Mouse (Mus musculus) limb, embryonic 15.5 days (tissue): Measurements from ENCODE around the gene Il34. TPM values are rescaled to one million over a fixed set of nuclear protein-coding genes. Genes with fewer than 3 reads are reported as not detected.

Experiments
- ATAC-seq: fragments of 200-750 bp; cut with Nextera tagmentation; 2 replicates; pipeline ENCODE4 v1.8.0; 2017; ENCODE audit warnings: low read depth, moderate TSS enrichment; ENCODE audit not compliant: insufficient number of reproducible peaks, low FRiP score, low TSS enrichment
- H3K27ac ChIP-seq: fragments of 300-500 bp; sonication (generic); 2 replicates; pipeline ENCODE4 v1.5.1; 2015; ENCODE audit warnings: moderate library complexity, mild to moderate bottlenecking, inconsistent platforms
- H3K27me3 ChIP-seq: fragments of 300-500 bp; sonication (generic); 2 replicates; pipeline ENCODE4 v1.6.1; 2015; ENCODE audit warnings: inconsistent platforms
- H3K36me3 ChIP-seq: fragments of 300-500 bp; sonication (generic); 2 replicates; pipeline ENCODE4 v1.6.1; 2015; ENCODE audit warnings: inconsistent platforms
- H3K4me1 ChIP-seq: fragments of 300-500 bp; sonication (generic); 2 replicates; pipeline ENCODE4 v1.6.1; 2015; ENCODE audit warnings: inconsistent platforms
- H3K4me2 ChIP-seq: fragments of 300-500 bp; sonication (generic); 2 replicates; pipeline ENCODE4 v1.6.1; 2015; ENCODE audit warnings: mild to moderate bottlenecking, inconsistent platforms
- H3K4me3 ChIP-seq: fragments of 300-500 bp; sonication (generic); 2 replicates; pipeline ENCODE4 v1.5.1; 2015; ENCODE audit warnings: mild to moderate bottlenecking, inconsistent platforms
- H3K9ac ChIP-seq: fragments of 300-500 bp; sonication (generic); 2 replicates; pipeline ENCODE4 v1.6.1; 2015; ENCODE audit warnings: inconsistent platforms
- H3K9me3 ChIP-seq: fragments of 300-500 bp; sonication (generic); 2 replicates; pipeline ENCODE4 v1.6.1; 2016; ENCODE audit warnings: inconsistent platforms
- WGBS: fragments of 180-500 bp; shearing (Covaris S2); methylation state at CpG from one replicate; pipeline ENCODE4 v1.1.7; 2015; 5-methylcytosine and 5-hydroxymethylcytosine counted together
- polyA plus RNA-seq: library from polyadenylated mRNA; unstranded; fragments of >200 nt; fragmentation: Nextera tagmentation; extraction: Ambion mirVana; gene quantifications from 2 replicates; pipeline ENCODE4 v1.2.1, GENCODE M21; 2015

The Il34 gene
- polyA plus RNA-seq, 1 experiment from 2014 or later: 5.0 TPM

DNA sequence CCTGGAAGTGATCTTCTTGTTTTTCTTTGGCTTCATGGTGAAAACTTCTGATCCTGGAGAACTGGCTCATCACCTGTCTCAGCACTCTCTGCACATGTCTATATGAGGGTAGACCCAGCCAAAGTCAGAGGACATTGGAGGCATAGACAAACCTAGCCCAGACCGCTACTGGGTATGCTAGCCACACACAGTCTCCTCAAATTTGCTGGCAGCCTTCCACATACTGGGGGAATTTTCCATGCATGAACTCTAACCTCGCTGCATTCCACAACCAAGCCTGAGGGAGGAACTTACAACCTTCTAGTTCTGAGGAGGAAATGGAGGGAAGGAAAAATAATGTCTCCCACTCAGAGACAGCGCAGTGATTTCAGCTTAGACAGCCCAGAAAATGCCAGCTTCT, 31.7 kb downstream of the Il34 start:
- Histone ChIP-seq H3K27me3 (no peaks in the 10 kb centered on the region), H3K9me3 (no peaks in the 10 kb centered on the region), H3K36me3 (no peaks in the 10 kb centered on the region), H3K4me2 (no peak overlapping the region), H3K9ac (no peak overlapping the region), H3K4me1 (0 out of 2 replicates have a peak, but pooled peaks cover 3% of the 10 kb centered on the region), H3K4me3 (no peak overlapping the region), H3K27ac (no peak overlapping the region)
- no peak for ATAC-seq
- WGBS: 59% methylated on average over 3 of the region's 3 CpGs

DNA sequence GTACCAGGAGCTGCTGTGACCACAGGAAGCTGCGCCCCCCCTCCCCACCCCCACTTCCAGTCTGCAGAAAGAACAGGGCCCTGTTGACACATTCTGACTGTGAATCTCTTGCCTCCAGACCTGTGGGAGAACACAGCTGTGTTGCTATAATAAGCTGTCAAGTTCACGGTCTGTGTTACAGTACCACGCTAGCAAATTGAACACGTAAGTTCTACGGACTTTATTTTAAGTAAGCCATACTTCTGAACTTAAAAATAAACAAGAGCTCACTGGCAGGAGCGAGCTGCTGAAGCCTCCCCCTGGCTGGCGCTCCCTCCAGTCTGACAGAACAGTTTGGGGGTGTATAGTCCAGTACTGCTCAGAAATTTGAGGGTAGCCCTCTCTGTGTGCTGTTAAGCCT, 33.3 kb downstream of the Il34 start:
- Histone ChIP-seq H3K9ac (no peak overlapping the region), H3K27me3 (no peaks in the 10 kb centered on the region), H3K36me3 (no peaks in the 10 kb centered on the region), H3K9me3 (no peaks in the 10 kb centered on the region), H3K4me3 (no peak overlapping the region), H3K27ac (no peak overlapping the region), H3K4me2 (no peak overlapping the region), H3K4me1 (0 out of 2 replicates have a peak, but pooled peaks cover 3% of the 10 kb centered on the region)
- 65% methylated on average over 7 of the region's 7 CpGs for WGBS
- ATAC-seq: no peak

DNA sequence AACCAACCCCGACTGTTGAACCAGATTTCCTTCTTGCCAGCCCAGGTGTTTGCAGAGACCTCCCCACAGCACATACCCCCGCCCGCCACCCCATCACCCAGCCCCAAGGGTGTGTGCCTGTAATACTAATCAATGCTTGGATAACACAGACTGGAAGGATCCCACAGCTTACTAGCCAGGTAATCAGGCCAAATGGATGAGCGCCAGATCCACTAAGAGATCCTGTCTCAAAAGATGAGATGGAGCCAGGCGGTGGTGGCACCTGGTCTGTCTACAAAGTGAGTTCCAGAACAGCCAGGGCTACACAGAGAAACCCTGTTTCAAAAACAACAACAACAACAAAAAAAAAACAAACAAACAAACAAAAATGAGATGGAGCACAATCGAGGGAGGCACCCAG, 38.5 kb downstream of the Il34 start:
- WGBS: 82% methylated on average over 6 of the region's 6 CpGs
- Histone ChIP-seq H3K36me3 (no peaks in the 10 kb centered on the region), H3K9ac (no peak overlapping the region), H3K4me3 (no peak overlapping the region), H3K27ac (no peak overlapping the region), H3K9me3 (no peaks in the 10 kb centered on the region), H3K27me3 (no peaks in the 10 kb centered on the region), H3K4me1 (no peaks in the 10 kb centered on the region), H3K4me2 (no peak overlapping the region)
- no peak for ATAC-seq

DNA sequence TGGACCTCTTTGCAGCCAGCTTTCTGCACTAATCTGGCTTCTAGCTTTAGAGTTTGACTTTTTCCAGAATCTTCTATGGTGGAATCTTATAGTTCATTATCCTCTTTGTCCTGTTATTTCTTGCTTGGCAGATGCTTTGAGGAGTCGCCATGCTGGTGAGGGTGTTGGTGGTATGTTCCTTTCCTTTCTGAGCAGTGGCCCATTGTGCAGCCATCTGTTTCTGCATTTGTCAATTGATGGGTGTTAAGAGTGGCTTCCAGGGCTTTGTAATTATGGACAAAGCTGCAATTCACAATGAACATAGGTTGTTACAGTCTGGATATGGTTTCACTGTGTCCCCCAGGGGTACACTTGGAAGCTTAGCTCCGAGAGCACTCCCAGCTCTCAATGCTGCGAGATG, 41.1 kb downstream of the Il34 start:
- no peak for ATAC-seq
- H3K9ac ChIP-seq: no peak overlapping the region
- H3K36me3 ChIP-seq: no peaks in the 10 kb centered on the region
- WGBS: 63% methylated on average over 3 of the region's 3 CpGs
- no peaks in the 10 kb centered on the region for H3K9me3 ChIP-seq
- H3K4me1 ChIP-seq: 0 out of 2 replicates have a peak, but pooled peaks cover 5% of the 10 kb centered on the region
- no peak overlapping the region for H3K27ac ChIP-seq
- no peak overlapping the region for H3K4me2 ChIP-seq
- no peaks in the 10 kb centered on the region for H3K27me3 ChIP-seq
- H3K4me3 ChIP-seq: no peak overlapping the region

DNA sequence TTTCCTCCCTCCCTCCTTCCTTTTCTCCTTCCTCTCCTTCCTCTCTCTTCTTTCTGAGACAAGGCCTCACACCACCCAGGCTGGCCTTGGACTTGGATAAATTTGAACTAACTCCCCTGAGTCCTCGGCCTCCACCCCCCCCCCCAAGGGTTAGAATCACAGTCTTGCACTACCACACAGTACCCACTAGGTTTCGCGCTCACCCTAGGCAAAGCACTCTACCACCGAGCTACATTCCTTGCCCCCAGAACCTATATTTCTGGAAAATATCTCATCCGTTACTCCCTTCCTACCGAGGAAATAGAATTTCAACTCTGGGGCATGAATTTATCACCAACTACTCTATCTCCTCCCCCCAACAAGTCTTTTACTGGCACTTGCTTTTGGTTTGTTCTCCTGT, 43.7 kb downstream of the Il34 start:
- Histone ChIP-seq H3K9ac (no peak overlapping the region), H3K4me1 (0 out of 2 replicates have a peak, but pooled peaks cover 5% of the 10 kb centered on the region), H3K9me3 (no peaks in the 10 kb centered on the region), H3K4me3 (no peak overlapping the region), H3K4me2 (no peak overlapping the region), H3K27ac (no peak overlapping the region), H3K27me3 (no peaks in the 10 kb centered on the region), H3K36me3 (no peaks in the 10 kb centered on the region)
- no peak for ATAC-seq
- WGBS: 47% methylated on average over 6 of the region's 6 CpGs

DNA sequence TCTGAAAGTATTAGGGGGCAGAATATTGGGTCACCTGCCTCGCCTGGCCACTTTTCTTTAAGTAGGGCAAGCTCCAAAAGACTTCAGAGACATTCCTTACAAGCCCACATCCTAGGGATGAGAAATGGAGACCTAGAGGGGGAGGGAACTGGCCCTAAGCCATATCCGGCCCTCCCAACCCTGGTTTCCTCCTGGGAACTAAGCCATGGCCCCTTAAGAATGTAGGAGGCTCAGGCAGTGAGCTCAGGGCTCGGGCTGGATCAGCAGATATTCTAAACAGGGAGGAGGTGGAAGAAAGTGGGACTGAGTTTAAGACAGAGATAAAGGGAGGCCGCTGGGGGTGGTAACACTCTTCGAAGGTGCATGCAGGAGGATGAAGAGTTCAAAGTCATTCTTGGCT, 44.5 kb downstream of the Il34 start:
- H3K4me2 ChIP-seq: no peak overlapping the region
- 0 out of 2 replicates have a peak, but pooled peaks cover 7% of the 10 kb centered on the region for H3K4me1 ChIP-seq
- no peaks in the 10 kb centered on the region for H3K27me3 ChIP-seq
- H3K9ac ChIP-seq: no peak overlapping the region
- ATAC-seq: no peak
- no peaks in the 10 kb centered on the region for H3K36me3 ChIP-seq
- no peak overlapping the region for H3K4me3 ChIP-seq
- H3K27ac ChIP-seq: no peak overlapping the region
- H3K9me3 ChIP-seq: no peaks in the 10 kb centered on the region
- WGBS: 49% methylated on average over 5 of the region's 5 CpGs

DNA sequence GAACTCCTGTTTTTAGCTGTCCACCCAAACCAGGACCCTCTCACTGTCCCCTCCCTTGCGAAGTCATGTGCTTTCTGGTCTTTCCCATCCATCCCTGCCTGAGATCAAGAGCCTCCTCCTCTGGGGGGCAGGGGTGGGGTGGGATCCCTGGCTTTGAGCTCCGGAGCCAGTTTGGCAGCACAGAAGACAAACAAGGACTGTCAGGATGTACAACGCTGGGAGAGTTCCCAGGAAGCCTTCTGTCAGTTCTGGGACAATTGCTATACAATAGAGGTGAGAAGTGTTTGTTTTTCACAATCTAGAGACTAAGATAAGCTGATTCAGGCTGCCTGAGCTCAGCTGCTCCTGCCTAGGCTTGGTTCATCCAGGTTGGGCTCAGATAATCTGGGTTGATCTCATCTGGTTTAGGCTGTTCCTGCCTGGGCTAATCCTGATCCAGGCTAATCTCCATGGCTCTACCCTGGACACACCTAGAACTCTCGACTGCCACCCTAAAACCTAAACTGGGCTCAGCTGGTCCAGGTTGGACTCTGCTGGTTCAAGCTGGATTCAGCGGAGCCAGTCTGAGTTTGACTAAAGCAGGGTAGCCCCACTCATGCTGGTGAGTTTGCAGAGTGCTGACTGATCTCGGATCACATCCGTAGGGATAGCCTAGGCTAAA, 45.3 kb downstream of the Il34 start:
- no peak overlapping the region for H3K4me3 ChIP-seq
- 0 out of 2 replicates have a peak, but pooled peaks cover 7% of the 10 kb centered on the region for H3K4me1 ChIP-seq
- H3K36me3 ChIP-seq: no peaks in the 10 kb centered on the region
- no peak overlapping the region for H3K4me2 ChIP-seq
- no peaks in the 10 kb centered on the region for H3K27me3 ChIP-seq
- no peak for ATAC-seq
- H3K9me3 ChIP-seq: no peaks in the 10 kb centered on the region
- no peak overlapping the region for H3K9ac ChIP-seq
- WGBS: 67% methylated on average over 7 of the region's 7 CpGs
- no peak overlapping the region for H3K27ac ChIP-seq

DNA sequence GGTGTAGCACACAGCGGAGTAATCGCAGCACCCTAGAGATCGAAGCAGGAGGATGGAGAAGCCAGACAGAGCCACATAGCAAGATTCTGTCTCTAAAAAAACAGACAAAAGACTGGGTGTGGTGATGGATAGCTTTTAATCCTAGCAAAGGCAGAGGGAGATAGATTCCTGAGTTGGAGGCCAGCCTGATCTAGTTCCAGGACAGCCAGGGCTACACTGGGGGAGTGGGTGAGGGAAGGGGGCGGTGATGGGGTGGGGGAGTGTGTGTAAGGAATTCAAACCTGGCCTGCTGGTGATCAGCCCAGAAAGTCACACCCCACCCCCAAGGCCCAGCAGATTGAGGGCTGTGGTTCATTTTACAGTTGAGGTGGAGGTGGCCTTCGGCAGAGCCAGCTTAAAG, 49.5 kb downstream of the Il34 start:
- H3K9ac ChIP-seq: no peak overlapping the region
- H3K4me3 ChIP-seq: no peak overlapping the region

DNA sequence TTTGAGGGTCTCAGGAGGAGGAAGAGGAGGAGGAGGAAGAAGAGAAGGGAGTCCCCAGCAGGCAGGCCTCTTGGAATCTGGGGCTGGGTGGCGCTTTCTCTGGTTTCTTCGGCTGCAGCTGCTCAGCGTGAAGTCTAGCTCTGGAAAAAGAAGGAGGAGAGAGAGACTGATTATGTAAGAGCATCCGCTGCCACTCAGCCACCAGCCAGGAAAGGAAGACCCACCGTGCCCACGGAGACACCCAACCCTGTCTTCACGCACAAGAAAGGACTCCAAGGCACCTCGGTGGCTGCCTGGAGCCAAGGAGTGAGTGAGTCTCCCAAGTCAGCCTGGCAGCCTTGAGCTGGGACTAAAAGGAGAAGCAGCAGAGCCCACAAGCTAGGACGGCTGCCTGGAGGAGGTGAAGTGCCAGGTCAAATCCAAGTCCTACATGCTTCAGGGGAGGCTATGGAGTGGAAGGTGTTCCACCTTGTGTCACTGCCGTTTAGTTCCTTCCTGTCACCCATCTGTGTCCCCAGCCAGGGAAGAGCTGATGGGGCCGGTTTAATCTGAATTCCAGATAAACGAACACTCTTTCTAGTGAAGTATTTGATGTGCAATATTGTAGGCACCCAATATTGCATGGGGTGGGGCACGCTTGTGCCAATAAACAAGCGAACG, 50.1 kb downstream of the Il34 start:
- no peak overlapping the region for H3K4me3 ChIP-seq
- no peaks in the 10 kb centered on the region for H3K27me3 ChIP-seq
- 52% methylated on average over 15 of the region's 15 CpGs for WGBS
- H3K9me3 ChIP-seq: no peaks in the 10 kb centered on the region
- H3K4me2 ChIP-seq: no peak overlapping the region
- no peaks in the 10 kb centered on the region for H3K36me3 ChIP-seq
- no peak for ATAC-seq
- H3K4me1 ChIP-seq: peaks cover 10% of the 10 kb centered on the region
- H3K9ac ChIP-seq: no peak overlapping the region
- no peak overlapping the region for H3K27ac ChIP-seq

More for the DNA sequence above, 49.5 kb downstream of the Il34 start:
- Histone ChIP-seq H3K36me3 (no peaks in the 10 kb centered on the region), H3K27ac (no peak overlapping the region), H3K27me3 (no peaks in the 10 kb centered on the region), H3K4me2 (no peak overlapping the region), H3K9me3 (no peaks in the 10 kb centered on the region), H3K4me1 (peaks cover 13% of the 10 kb centered on the region)
- ATAC-seq: no peak
- WGBS: 70% methylated on average over 5 of the region's 5 CpGs

DNA sequence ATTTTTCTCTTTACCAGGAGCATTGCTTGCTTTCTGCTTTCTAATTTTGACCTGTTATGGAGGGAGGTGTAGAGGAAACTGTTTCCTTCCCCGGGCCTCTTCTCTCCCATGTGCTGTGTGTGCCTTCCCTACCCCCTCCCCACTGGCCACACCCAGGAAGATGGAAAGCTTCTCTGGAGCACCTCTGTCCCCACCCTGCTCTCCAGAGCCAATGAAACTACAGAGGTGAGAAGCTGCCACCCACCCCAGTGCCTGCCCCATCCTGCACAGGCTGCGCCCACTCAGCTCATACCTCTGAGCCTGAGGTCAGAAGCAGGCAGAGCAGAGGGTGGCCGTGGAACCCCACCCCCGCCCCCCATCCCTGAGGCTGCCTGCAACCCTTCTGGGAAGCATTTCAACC, 51.0 kb downstream of the Il34 start:
- ATAC-seq: no peak
- H3K4me1 ChIP-seq: peaks cover 10% of the 10 kb centered on the region
- 41% methylated on average over 4 of the region's 4 CpGs for WGBS
- H3K27me3 ChIP-seq: no peaks in the 10 kb centered on the region
- no peaks in the 10 kb centered on the region for H3K36me3 ChIP-seq
- no peak overlapping the region for H3K4me3 ChIP-seq
- H3K9ac ChIP-seq: no peak overlapping the region
- 0 out of 2 replicates have a peak overlapping the region, but pooled peaks have one; percentile 12 for H3K4me2 ChIP-seq
- no peaks in the 10 kb centered on the region for H3K9me3 ChIP-seq
- no peak overlapping the region for H3K27ac ChIP-seq

DNA sequence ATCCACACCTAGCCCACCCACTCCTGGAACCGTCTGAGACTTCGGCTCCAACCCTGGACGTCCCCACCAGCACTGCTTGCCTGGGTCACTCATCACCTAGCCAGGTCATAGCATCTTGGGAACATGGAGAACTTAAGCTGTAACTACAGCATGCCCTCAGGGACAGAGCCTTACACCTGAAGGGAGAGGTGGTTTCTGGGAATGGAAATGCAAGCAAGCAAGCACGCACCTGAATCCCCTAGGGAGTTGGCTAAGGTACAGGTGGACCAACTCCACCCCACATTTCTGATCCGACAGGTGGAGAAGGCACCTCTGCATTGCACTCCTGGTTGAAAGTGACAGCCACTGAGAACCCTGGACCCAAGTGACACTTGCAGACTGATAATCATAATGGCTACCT, 54.2 kb downstream of the Il34 start:
- Histone ChIP-seq H3K9ac (no peak overlapping the region), H3K9me3 (no peaks in the 10 kb centered on the region), H3K27me3 (0 out of 2 replicates have a peak, but pooled peaks cover 4% of the 10 kb centered on the region), H3K36me3 (no peaks in the 10 kb centered on the region), H3K4me3 (no peak overlapping the region), H3K4me2 (no peak overlapping the region), H3K4me1 (peaks cover 8% of the 10 kb centered on the region), H3K27ac (no peak overlapping the region)
- ATAC-seq: no peak
- 69% methylated on average over 5 of the region's 5 CpGs for WGBS

DNA sequence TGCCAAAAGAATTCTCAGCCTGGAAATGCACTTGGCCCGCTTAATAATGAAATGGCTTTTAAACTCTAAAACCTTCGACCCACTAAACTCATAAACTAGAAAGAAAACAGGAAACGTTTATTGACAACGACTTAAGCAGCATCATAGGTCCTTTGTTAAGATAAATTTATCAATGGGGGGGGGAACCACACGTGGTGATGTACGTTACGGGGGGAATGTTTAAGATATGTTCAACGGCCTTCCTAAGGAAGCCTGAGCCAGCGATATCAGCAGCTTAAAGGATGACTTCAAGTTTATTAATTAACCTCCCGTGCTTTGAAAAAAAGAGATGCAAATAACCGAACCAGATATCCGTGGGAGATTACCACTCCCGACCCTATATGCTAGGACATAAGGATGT, 55.5 kb downstream of the Il34 start:
- no peak for ATAC-seq
- 44% methylated on average over 13 of the region's 13 CpGs for WGBS
- Histone ChIP-seq H3K36me3 (no peaks in the 10 kb centered on the region), H3K4me2 (no peak overlapping the region), H3K27ac (no peak overlapping the region), H3K9ac (no peak overlapping the region), H3K9me3 (no peaks in the 10 kb centered on the region), H3K4me3 (no peak overlapping the region), H3K4me1 (peaks cover 7% of the 10 kb centered on the region), H3K27me3 (0 out of 2 replicates have a peak, but pooled peaks cover 4% of the 10 kb centered on the region)
